Mouse (Mus musculus): ENCODE results near the gene Ddx6. TPM values are rescaled to one million over a fixed set of nuclear protein-coding genes. Genes with fewer than 3 reads are reported as not detected.
"Not testable (repeated sequence)": the region's sequence is repeated elsewhere in the genome, so short reads cannot be mapped to it uniquely, and the experiment has no call there.

The Ddx6 gene
- polyA plus RNA-seq, 1 experiment from 2014 or later, result 15.2 TPM

DNA sequence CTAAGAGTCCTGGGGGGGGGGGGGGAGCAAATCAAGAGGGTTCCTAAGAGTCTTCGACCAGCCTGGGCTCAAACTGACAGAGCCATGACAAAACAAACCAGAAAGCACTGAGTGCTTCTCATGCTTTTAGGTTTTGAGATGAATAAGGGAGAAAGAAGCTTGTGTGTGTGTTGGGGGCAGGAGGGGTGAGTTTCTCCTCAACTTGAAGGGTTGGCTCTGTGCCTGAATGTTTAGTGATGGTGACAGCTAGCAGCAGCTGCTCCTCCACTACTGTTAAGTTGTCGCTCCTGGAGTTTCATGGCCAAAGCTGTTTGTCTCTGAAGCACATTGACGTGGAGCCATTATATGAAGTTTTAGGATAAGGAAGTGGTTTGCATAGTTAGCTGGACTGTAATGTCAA, 16.4 kb downstream of the Ddx6 start:
- H3K27ac ChIP-seq (ENCODE audit: low read length), result no peak overlapping the region
- no peaks in the 10 kb centered on the region for H3K4me1 ChIP-seq (replicated peaks; ENCODE audit: control insufficient read depth, insufficient read depth, low read length)
- no peak overlapping the region for H3K9ac ChIP-seq (ENCODE audit: low read length)
- peaks cover 52% of the 10 kb centered on the region for H3K36me3 ChIP-seq (ENCODE audit: control insufficient read depth, insufficient read depth, low read length)
- WGBS, result 45% methylated on average over 3 of the region's 3 CpGs
- H3K27me3 ChIP-seq (ENCODE audit: control insufficient read depth, insufficient read depth, low read depth, low read length), result no peaks in the 10 kb centered on the region
- no peak overlapping the region for H3K4me2 ChIP-seq (ENCODE audit: low read depth, low read length)
- peak; percentile 52; the same call in 1 of the 2 replicates for ATAC-seq (ENCODE audit: low read depth)
- no peaks in the 10 kb centered on the region for H3K9me3 ChIP-seq (ENCODE audit: control insufficient read depth, low read length)
- no peak overlapping the region for H3K4me3 ChIP-seq (ENCODE audit: low read length)

DNA sequence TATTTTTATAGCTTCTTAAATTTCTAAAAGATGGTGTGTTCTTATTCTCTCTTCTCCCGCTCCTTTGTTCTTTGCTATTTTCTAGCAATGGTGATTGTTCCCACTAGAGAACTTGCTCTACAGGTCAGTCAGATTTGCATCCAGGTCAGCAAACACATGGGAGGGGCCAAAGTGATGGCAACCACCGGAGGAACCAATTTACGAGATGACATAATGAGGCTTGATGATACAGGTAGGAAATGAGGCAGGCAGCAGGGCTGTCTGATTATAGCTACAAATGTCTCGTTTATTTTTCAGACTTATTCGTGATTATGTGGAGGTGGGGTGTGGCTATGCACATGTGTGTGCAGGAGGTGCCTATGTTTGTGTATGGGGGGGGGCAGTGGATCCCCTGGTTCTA, 19.7 kb downstream of the Ddx6 start:
- Histone ChIP-seq H3K4me1 (replicated peaks; ENCODE audit: control insufficient read depth, insufficient read depth, low read length) (no peaks in the 10 kb centered on the region), H3K4me2 (ENCODE audit: low read depth, low read length) (no peak overlapping the region), H3K4me3 (ENCODE audit: low read length) (no peak overlapping the region), H3K36me3 (ENCODE audit: control insufficient read depth, insufficient read depth, low read length) (peaks cover 59% of the 10 kb centered on the region), H3K9ac (ENCODE audit: low read length) (no peak overlapping the region), H3K9me3 (ENCODE audit: control insufficient read depth, low read length) (no peaks in the 10 kb centered on the region), H3K27me3 (ENCODE audit: control insufficient read depth, insufficient read depth, low read depth, low read length) (no peaks in the 10 kb centered on the region), H3K27ac (ENCODE audit: low read length) (no peak overlapping the region)
- ATAC-seq (ENCODE audit: low read depth), result no peak
- 74% methylated on average over 5 of the region's 5 CpGs for WGBS

DNA sequence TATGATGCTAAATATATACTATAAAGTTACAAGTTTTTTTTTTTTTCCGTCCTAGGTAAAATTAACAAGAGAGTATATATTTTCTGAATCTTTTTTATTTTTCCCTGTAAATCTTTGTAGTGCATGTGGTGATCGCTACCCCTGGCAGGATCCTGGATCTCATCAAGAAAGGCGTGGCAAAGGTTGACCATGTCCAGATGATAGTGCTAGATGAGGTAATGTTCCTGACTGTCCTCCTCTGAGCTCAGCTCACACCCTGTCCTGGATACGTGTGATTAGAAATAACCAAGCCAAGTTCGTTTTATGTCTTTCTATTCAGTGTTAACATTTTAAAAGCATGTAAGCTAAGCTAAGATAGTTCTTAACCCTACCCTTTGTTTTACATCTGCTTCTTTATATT, 21.6 kb downstream of the Ddx6 start:
- H3K4me3 ChIP-seq (ENCODE audit: low read length), result no peak overlapping the region
- H3K27ac ChIP-seq (ENCODE audit: low read length), result no peak overlapping the region
- 79% methylated on average over 5 of the region's 5 CpGs for WGBS
- no peaks in the 10 kb centered on the region for H3K27me3 ChIP-seq (ENCODE audit: control insufficient read depth, insufficient read depth, low read depth, low read length)
- ATAC-seq (ENCODE audit: low read depth), result no peak
- H3K4me2 ChIP-seq (ENCODE audit: low read depth, low read length), result no peak overlapping the region
- H3K9me3 ChIP-seq (ENCODE audit: control insufficient read depth, low read length), result no peaks in the 10 kb centered on the region
- no peaks in the 10 kb centered on the region for H3K4me1 ChIP-seq (replicated peaks; ENCODE audit: control insufficient read depth, insufficient read depth, low read length)
- H3K9ac ChIP-seq (ENCODE audit: low read length), result no peak overlapping the region
- H3K36me3 ChIP-seq (ENCODE audit: control insufficient read depth, insufficient read depth, low read length), result peaks cover 66% of the 10 kb centered on the region

DNA sequence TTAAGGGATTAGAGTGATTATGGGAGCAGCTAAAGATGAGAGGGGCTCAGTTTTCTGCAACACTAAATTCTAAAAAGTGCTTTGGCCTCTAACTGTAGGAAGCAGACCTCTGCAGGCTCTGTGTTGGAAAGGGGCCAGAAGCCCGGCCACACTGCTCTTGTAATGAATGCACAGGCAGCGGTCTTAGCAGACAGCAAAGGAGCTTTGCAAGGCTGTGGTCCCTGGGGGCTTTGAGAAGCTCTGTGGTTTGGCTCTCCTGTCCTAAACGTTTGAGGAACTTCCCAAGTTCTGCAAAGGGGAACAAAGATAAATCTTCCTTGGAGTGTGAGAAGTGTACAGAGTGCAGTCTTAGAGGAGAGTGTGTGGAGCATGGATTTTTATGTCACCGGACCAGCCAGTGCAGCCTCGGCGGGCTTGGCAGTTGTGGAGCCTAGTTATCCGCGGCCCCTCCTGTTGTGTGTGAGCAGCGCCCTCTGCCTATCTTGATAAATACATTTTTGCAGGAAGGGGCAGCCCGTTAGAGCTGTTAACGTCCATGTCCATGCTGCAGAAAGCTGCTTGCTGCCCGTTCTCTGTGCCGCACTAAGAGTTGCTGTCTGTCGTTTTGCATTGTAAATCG, 33.0 kb downstream of the Ddx6 start:
- Histone ChIP-seq H3K27me3 (ENCODE audit: control insufficient read depth, insufficient read depth, low read depth, low read length) (no peaks in the 10 kb centered on the region), H3K4me3 (ENCODE audit: low read length) (no peak overlapping the region), H3K36me3 (ENCODE audit: control insufficient read depth, insufficient read depth, low read length) (peaks cover 48% of the 10 kb centered on the region), H3K9ac (ENCODE audit: low read length) (no peak overlapping the region), H3K27ac (ENCODE audit: low read length) (no peak overlapping the region), H3K4me1 (replicated peaks; ENCODE audit: control insufficient read depth, insufficient read depth, low read length) (no peaks in the 10 kb centered on the region), H3K4me2 (ENCODE audit: low read depth, low read length) (no peak overlapping the region), H3K9me3 (ENCODE audit: control insufficient read depth, low read length) (no peaks in the 10 kb centered on the region)
- WGBS, result 69% methylated on average over 15 of the region's 15 CpGs
- no peak for ATAC-seq (ENCODE audit: low read depth)

DNA sequence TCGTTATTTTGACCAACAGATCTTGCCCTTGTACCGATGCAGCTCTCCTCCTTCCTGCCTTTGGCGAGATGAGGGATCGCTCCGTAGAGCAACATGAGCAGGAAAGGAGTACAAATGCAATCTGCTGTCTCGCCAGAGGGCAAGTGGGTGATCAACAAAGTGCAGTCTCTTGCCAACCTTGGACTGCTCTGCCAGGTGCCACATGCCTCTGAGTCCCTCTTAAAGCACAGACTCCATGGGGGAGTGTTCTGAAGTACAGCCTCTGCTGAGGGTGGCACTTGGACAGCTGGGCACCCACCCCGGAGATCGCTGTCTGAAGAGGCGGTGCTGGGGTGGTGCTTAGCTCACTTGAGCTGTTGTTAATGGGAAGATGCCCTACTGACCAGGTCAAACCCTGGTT, 34.0 kb downstream of the Ddx6 start:
- 86% methylated on average over 9 of the region's 9 CpGs for WGBS
- ATAC-seq (ENCODE audit: low read depth); H3K27me3 ChIP-seq (ENCODE audit: control insufficient read depth, insufficient read depth, low read depth, low read length); H3K4me3 ChIP-seq (ENCODE audit: low read length); H3K4me1 ChIP-seq (replicated peaks; ENCODE audit: control insufficient read depth, insufficient read depth, low read length); H3K9me3 ChIP-seq (ENCODE audit: control insufficient read depth, low read length); H3K9ac ChIP-seq (ENCODE audit: low read length); H3K27ac ChIP-seq (ENCODE audit: low read length); H3K4me2 ChIP-seq (ENCODE audit: low read depth, low read length): not testable (repeated sequence)
- peaks cover 43% of the 10 kb centered on the region for H3K36me3 ChIP-seq (ENCODE audit: control insufficient read depth, insufficient read depth, low read length)

DNA sequence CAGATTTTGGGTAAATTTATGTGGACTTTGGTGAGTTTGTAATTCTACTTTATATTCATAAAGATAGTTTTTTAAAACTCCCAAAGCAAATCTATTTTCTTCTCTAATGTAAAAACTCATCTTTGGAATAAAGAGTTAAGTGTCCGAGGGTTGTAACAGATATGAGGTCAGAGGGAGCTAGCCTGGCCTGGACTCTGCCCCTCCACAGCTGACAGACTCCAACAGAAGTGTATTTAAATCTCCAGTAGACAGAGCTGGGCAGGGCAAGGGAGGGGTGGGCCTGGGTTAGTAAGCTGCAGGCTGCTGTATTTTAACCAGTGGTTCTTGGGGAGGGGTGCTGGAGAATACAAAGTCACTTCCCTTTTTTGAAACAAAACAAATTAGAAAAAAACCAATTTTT, 35.3 kb downstream of the Ddx6 start:
- not testable (repeated sequence) for H3K27ac ChIP-seq (ENCODE audit: low read length); H3K27me3 ChIP-seq (ENCODE audit: control insufficient read depth, insufficient read depth, low read depth, low read length); H3K4me1 ChIP-seq (replicated peaks; ENCODE audit: control insufficient read depth, insufficient read depth, low read length); H3K4me3 ChIP-seq (ENCODE audit: low read length); H3K4me2 ChIP-seq (ENCODE audit: low read depth, low read length); H3K9ac ChIP-seq (ENCODE audit: low read length); H3K9me3 ChIP-seq (ENCODE audit: control insufficient read depth, low read length); ATAC-seq (ENCODE audit: low read depth)
- 74% methylated on average over 1 of the region's 1 CpGs for WGBS
- H3K36me3 ChIP-seq (ENCODE audit: control insufficient read depth, insufficient read depth, low read length), result peaks cover 32% of the 10 kb centered on the region

DNA sequence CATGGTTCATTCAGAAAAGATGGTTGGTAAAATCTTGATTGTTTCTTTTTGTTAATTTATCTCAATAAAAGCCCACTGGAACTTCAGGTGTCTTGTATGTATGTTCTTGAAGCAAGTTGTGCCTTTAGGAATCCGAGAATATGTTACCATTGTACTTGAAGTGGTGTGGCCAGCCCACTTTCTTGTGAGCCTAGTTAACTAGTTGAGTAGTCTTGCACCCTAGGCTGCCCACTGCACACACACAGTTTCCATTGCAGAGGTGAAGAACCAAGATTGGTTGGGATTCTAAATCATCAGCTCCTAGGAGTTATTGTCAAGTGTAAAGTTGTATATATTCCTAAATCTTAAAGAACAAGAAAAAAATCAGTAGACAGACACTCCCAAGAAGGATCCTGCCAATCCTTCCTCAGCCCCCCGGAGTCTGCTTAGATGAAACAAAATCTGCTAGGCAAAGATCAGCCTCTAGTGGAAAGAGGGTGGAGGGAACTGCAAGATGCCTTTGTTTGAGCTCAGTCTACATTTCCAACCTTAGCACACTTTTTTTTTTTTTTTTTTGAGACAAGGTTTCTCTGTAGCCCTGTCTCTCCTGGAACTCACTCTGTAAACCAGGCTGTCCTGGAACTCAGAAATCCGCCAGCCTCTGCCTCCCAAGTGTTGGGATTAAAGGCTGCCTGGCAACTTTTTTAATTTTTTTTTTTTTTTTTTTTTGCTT, 36.1 kb downstream of the Ddx6 start:
- no peak overlapping the region for H3K9ac ChIP-seq (ENCODE audit: low read length)
- H3K27ac ChIP-seq (ENCODE audit: low read length), result no peak overlapping the region
- H3K4me3 ChIP-seq (ENCODE audit: low read length), result no peak overlapping the region
- no peaks in the 10 kb centered on the region; the same call in 1 of the 2 replicates for H3K4me1 ChIP-seq (replicated peaks; ENCODE audit: control insufficient read depth, insufficient read depth, low read length)
- ATAC-seq (ENCODE audit: low read depth), result no peak
- peaks cover 25% of the 10 kb centered on the region for H3K36me3 ChIP-seq (ENCODE audit: control insufficient read depth, insufficient read depth, low read length)
- 81% methylated on average over 3 of the region's 3 CpGs for WGBS
- no peaks in the 10 kb centered on the region for H3K27me3 ChIP-seq (ENCODE audit: control insufficient read depth, insufficient read depth, low read depth, low read length)
- H3K9me3 ChIP-seq (ENCODE audit: control insufficient read depth, low read length), result no peaks in the 10 kb centered on the region
- no peak overlapping the region for H3K4me2 ChIP-seq (ENCODE audit: low read depth, low read length)

DNA sequence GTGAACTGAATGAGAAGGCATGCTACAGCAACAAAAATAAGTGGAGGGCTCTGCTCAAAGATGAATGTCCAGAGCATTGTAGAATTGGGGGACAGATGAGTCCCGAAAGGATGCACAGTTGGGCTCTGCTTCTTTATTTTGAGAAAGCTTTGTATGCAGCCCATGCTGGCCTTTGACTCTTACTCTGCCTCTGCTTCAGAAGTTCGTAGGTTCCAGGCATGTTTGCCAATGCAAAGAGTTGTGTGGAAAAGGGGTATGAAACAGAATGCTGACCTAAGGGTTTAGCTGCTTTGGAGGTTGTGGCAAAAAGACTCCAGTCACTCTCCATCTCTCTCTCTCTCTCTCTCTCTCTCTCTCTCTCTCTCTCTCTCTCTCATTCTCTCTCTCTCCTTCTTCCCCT, 36.9 kb downstream of the Ddx6 start:
- no peak overlapping the region for H3K4me3 ChIP-seq (ENCODE audit: low read length)
- peaks cover 19% of the 10 kb centered on the region for H3K36me3 ChIP-seq (ENCODE audit: control insufficient read depth, insufficient read depth, low read length)
- no peak for ATAC-seq (ENCODE audit: low read depth)
- 81% methylated on average over 2 of the region's 2 CpGs for WGBS
- no peaks in the 10 kb centered on the region for H3K27me3 ChIP-seq (ENCODE audit: control insufficient read depth, insufficient read depth, low read depth, low read length)
- no peak overlapping the region for H3K27ac ChIP-seq (ENCODE audit: low read length)
- H3K4me2 ChIP-seq (ENCODE audit: low read depth, low read length), result no peak overlapping the region
- H3K4me1 ChIP-seq (replicated peaks; ENCODE audit: control insufficient read depth, insufficient read depth, low read length), result no peaks in the 10 kb centered on the region; the same call in 1 of the 2 replicates
- H3K9me3 ChIP-seq (ENCODE audit: control insufficient read depth, low read length), result no peaks in the 10 kb centered on the region
- H3K9ac ChIP-seq (ENCODE audit: low read length), result no peak overlapping the region

DNA sequence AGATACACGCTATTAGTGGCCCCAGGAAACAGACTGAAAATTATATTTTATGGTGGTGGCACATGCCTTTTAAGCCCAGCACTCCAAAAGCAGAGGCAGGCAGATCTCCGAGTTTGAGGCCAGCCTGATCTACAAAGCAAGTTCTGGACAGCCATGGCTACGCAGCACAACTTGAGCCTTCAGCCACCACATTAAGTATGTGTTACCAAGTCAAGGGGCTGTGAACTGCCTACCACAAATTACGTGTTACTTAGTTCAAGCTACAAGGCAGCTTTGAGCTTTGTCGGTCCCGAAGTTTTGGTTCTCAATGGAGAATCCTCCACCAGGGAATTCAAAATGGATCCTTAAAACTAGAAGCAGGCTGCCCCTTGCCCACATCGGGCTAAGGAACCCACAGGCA, 38.4 kb downstream of the Ddx6 start:
- Histone ChIP-seq H3K9ac (ENCODE audit: low read length) (no peak overlapping the region), H3K4me3 (ENCODE audit: low read length) (no peak overlapping the region), H3K27ac (ENCODE audit: low read length) (no peak overlapping the region), H3K9me3 (ENCODE audit: control insufficient read depth, low read length) (no peaks in the 10 kb centered on the region), H3K36me3 (ENCODE audit: control insufficient read depth, insufficient read depth, low read length) (peaks cover 7% of the 10 kb centered on the region), H3K4me2 (ENCODE audit: low read depth, low read length) (no peak overlapping the region), H3K27me3 (ENCODE audit: control insufficient read depth, insufficient read depth, low read depth, low read length) (no peaks in the 10 kb centered on the region), H3K4me1 (replicated peaks; ENCODE audit: control insufficient read depth, insufficient read depth, low read length) (no peaks in the 10 kb centered on the region; the same call in 1 of the 2 replicates)
- ATAC-seq (ENCODE audit: low read depth), result no peak
- 93% methylated on average over 7 of the region's 7 CpGs for WGBS
